Mouse (Mus musculus): ENCODE data around the gene Amer1.

GRCm38 (mm10) chrX:95438491-95438890 is 6.2 kb downstream of the Amer1 start:
- TF ChIP-seq CTCF (IDR thresholded peaks at IDR 0.05; ENCODE audit: insufficient read depth, low read depth, low read length) (no peak), POLR2A (IDR thresholded peaks at IDR 0.05; ENCODE audit: insufficient read depth, low read depth, low read length) (no peak)

Data from olfactory bulb, adult 2 months (tissue).